Mouse (Mus musculus) stomach, postnatal 0 days (tissue): Measurements from ENCODE around the gene Pawr. TPM values are rescaled to one million over a fixed set of nuclear protein-coding genes. Genes with fewer than 3 reads are reported as not detected.

Experiments used
- ATAC-seq: fragments of 200-750 bp; cut with Nextera tagmentation; 2 replicates; pipeline ENCODE4 v1.8.0; 2017; ENCODE audit not compliant: low FRiP score, low TSS enrichment
- DNase-seq: peaks from one replicate; pipeline ENCODE4 v3.0.0-alpha.2; 2016; ENCODE audit warnings: low spot score
- H3K27ac ChIP-seq: fragments of 300-500 bp; sonication (generic); replicated peaks from 2 replicates; pipeline ENCODE4 v1.5.1; 2014; ENCODE audit warnings: mild to moderate bottlenecking, control low read depth
- H3K27me3 ChIP-seq: fragments of 300-500 bp; sonication (generic); 2 replicates; pipeline ENCODE4 v1.6.1; 2014; ENCODE audit warnings: low read length; ENCODE audit not compliant: control insufficient read depth, insufficient read depth
- H3K36me3 ChIP-seq: fragments of 300-500 bp; sonication (generic); 2 replicates; pipeline ENCODE4 v1.6.1; 2014; ENCODE audit warnings: low read length, mixed read lengths; ENCODE audit not compliant: control insufficient read depth, insufficient read depth
- H3K4me1 ChIP-seq: fragments of 300-500 bp; sonication (generic); replicated peaks from 2 replicates; pipeline ENCODE4 v1.6.1; 2014; ENCODE audit warnings: antibody characterized with exemption; ENCODE audit not compliant: control insufficient read depth, insufficient read depth
- H3K4me2 ChIP-seq: fragments of 300-500 bp; sonication (generic); replicated peaks from 2 replicates; pipeline ENCODE4 v1.6.1; 2014; ENCODE audit warnings: low read depth, mild to moderate bottlenecking, control low read depth, moderate library complexity
- H3K4me3 ChIP-seq: fragments of 300-500 bp; sonication (generic); 2 replicates; pipeline ENCODE4 v1.5.1; 2014; ENCODE audit warnings: low read depth, low read length, control low read depth
- H3K9ac ChIP-seq: fragments of 300-500 bp; sonication (generic); 2 replicates; pipeline ENCODE4 v1.6.1; 2014; ENCODE audit warnings: mild to moderate bottlenecking, low read length, control low read depth, mixed read lengths
- H3K9me3 ChIP-seq: fragments of 300-500 bp; sonication (generic); 2 replicates; pipeline ENCODE4 v1.6.1; 2016; ENCODE audit warnings: low read length; ENCODE audit not compliant: control insufficient read depth
- CTCF ChIP-seq: IDR thresholded peaks from 2 replicates; pipeline ENCODE4 v1.5.1; 2016; ENCODE audit warnings: antibody characterized with exemption, low read depth, mild to moderate bottlenecking, moderate library complexity
- EP300 ChIP-seq: optimal IDR thresholded peaks from 2 replicates; pipeline ENCODE3; 2016; ENCODE audit warnings: antibody characterized with exemption
- WGBS: fragments of 180-500 bp; shearing (Covaris S2); extraction: QIAGEN DNeasy Blood & Tissue Kit; methylation state at CpG from one replicate; pipeline ENCODE4 v1.1.7; 2014; 5-methylcytosine and 5-hydroxymethylcytosine counted together
- polyA plus RNA-seq: library from polyadenylated mRNA; unstranded; fragments of >200 nt; fragmentation: Nextera tagmentation; extraction: Ambion mirVana; gene quantifications from 2 replicates; pipeline ENCODE4 v1.2.1, GENCODE M21; 2015

Gene Pawr
- polyA plus RNA-seq, 1 experiment from 2014 or later, result 14.7 TPM

GRCm38 (mm10) chr10:108385480-108385955 is 53.6 kb downstream of the Pawr start:
- no peaks in the 10 kb centered on the region; the same call in 1 of the 2 replicates for H3K36me3 ChIP-seq
- WGBS, result 37% methylated on average over 5 of the region's 5 CpGs
- H3K27ac ChIP-seq, result no peak overlapping the region
- H3K27me3 ChIP-seq, result no peaks in the 10 kb centered on the region
- no peaks in the 10 kb centered on the region; the same call in 1 of the 2 replicates for H3K4me1 ChIP-seq
- H3K4me3 ChIP-seq, result no peak overlapping the region
- ATAC-seq (no peak), DNase-seq (no peak)
- H3K9me3 ChIP-seq, result no peaks in the 10 kb centered on the region
- TF ChIP-seq CTCF (no peak), EP300 (no peak)
- no peak overlapping the region for H3K4me2 ChIP-seq
- no peak overlapping the region for H3K9ac ChIP-seq

- no peak for DNase-seq
- Histone ChIP-seq H3K27ac (no peak overlapping the region), H3K9me3 (no peaks in the 10 kb centered on the region), H3K4me2 (no peak overlapping the region), H3K4me3 (no peak overlapping the region), H3K27me3 (no peaks in the 10 kb centered on the region), H3K9ac (no peak overlapping the region), H3K36me3 (no peaks in the 10 kb centered on the region), H3K4me1 (no peaks in the 10 kb centered on the region; the same call in 1 of the 2 replicates)
- WGBS, result 70% methylated on average over 8 of the region's 8 CpGs
- TF ChIP-seq EP300 (no peak), CTCF (no peak)
- no peak for ATAC-seq
Observed at GRCm38 (mm10) chr10:108388410-108388915, 56.5 kb downstream of the Pawr start.

GRCm38 (mm10) chr10:108389178-108389926 is 57.4 kb downstream of the Pawr start:
- Histone ChIP-seq H3K36me3 (no peaks in the 10 kb centered on the region), H3K9ac (no peak overlapping the region), H3K4me2 (no peak overlapping the region), H3K9me3 (no peaks in the 10 kb centered on the region), H3K4me1 (no peaks in the 10 kb centered on the region; the same call in 1 of the 2 replicates), H3K27me3 (no peaks in the 10 kb centered on the region), H3K27ac (no peak overlapping the region), H3K4me3 (no peak overlapping the region)
- TF ChIP-seq EP300, result no peak
- TF ChIP-seq CTCF, result no peak
- WGBS, result 40% methylated on average over 5 of the region's 5 CpGs
- DNase-seq (no peak), ATAC-seq (no peak)

- no peak overlapping the region for H3K27ac ChIP-seq
- ATAC-seq, result peak; percentile 49; the same call in 1 of the 2 replicates
- peak; percentile 46 for DNase-seq
Observed at GRCm38 (mm10) chr10:108389927-108390287, 58.0 kb downstream of the Pawr start.

GRCm38 (mm10) chr10:108391370-108391902 is 59.5 kb downstream of the Pawr start:
- no peaks in the 10 kb centered on the region; the same call in 1 of the 2 replicates for H3K4me1 ChIP-seq
- H3K4me3 ChIP-seq, result no peak overlapping the region
- no peak for DNase-seq
- ATAC-seq, result no peak
- H3K27me3 ChIP-seq, result no peaks in the 10 kb centered on the region
- WGBS, result 67% methylated on average over 15 of the region's 15 CpGs
- TF ChIP-seq CTCF (no peak), EP300 (no peak)
- no peaks in the 10 kb centered on the region for H3K36me3 ChIP-seq
- H3K9ac ChIP-seq, result no peak overlapping the region
- H3K9me3 ChIP-seq, result no peaks in the 10 kb centered on the region
- H3K27ac ChIP-seq, result no peak overlapping the region
- no peak overlapping the region for H3K4me2 ChIP-seq

More at GRCm38 (mm10) chr10:108389927-108390287, 58.0 kb downstream of the Pawr start:
- 19% methylated on average over 4 of the region's 4 CpGs for WGBS
- Histone ChIP-seq H3K9me3 (no peaks in the 10 kb centered on the region), H3K4me3 (no peak overlapping the region), H3K36me3 (no peaks in the 10 kb centered on the region), H3K4me2 (no peak overlapping the region), H3K27me3 (no peaks in the 10 kb centered on the region), H3K9ac (no peak overlapping the region), H3K4me1 (no peaks in the 10 kb centered on the region; the same call in 1 of the 2 replicates)
- TF ChIP-seq EP300 (no peak), CTCF (no peak)

GRCm38 (mm10) chr10:108392151-108392550 is 60.2 kb downstream of the Pawr start:
- Histone ChIP-seq H3K9me3 (no peaks in the 10 kb centered on the region), H3K4me1 (no peaks in the 10 kb centered on the region; the same call in 1 of the 2 replicates), H3K9ac (no peak overlapping the region), H3K36me3 (no peaks in the 10 kb centered on the region), H3K4me2 (no peak overlapping the region), H3K27ac (no peak overlapping the region), H3K4me3 (no peak overlapping the region), H3K27me3 (no peaks in the 10 kb centered on the region)
- DNase-seq (no peak), ATAC-seq (no peak)
- 96% methylated on average over 10 of the region's 10 CpGs for WGBS
- TF ChIP-seq EP300, result no peak
- TF ChIP-seq CTCF, result no peak
